Mouse (Mus musculus) ovary, adult 18-20 months (tissue): ENCODE data around the gene Hbb-y.
"Not testable (repeated sequence)": the region's sequence is repeated elsewhere in the genome, so short reads cannot be mapped to it uniquely, and the experiment has no call there.

Experiments used
- DNase-seq: peaks from one replicate; pipeline ENCODE4 v3.0.0; 2022; ENCODE audit warnings: low spot score, mixed read lengths

The Hbb-y gene

GRCm38 (mm10) chr7:103813152-103813551, 39.9 kb downstream of the Hbb-y start:
- DNase-seq: not testable (repeated sequence)

DNA sequence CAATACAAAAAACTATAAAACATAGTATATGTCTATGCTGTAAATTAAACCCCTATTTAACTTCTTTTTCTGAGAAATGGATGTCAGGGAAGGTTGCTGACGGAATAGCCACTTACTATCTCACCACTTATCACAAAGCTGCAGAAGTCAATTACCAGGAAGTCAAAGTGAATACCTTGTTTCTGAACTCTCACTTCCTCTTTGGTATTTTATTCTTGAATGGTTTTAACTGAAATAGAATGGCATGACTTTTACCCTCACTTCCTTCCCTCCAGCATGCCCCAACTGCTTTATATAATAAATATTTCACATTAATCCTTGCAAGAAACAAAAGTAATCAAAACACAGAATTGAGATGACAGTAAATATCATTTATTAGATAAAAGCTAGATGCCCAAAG, 40.8 kb downstream of the Hbb-y start:
- no peak for DNase-seq

- DNase-seq: no peak
These were observed 41.7 kb downstream of the Hbb-y start for GRCm38 (mm10) chr7:103811223-103811845.

DNA sequence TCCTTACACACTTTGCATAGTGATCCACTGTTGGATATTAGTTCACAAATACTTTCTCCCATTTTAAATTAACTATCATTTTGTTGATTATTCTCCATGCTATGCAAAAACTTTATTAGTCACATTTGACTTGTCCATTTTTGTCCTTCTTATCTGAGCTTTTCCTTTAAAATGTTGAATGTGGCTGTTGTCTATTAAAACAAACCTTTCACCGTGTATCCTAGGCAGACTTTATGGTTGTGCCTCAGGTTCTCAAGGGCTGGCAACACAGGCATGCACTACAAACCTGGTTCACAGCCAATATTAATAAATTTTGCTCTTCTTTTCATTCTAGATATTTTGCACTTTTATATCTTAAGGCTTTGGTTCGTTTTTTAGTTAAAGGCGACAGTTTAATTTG, 42.3 kb downstream of the Hbb-y start:
- DNase-seq: no peak

- DNase-seq: no peak
These were observed 42.7 kb downstream of the Hbb-y start for GRCm38 (mm10) chr7:103810296-103810695.

DNA sequence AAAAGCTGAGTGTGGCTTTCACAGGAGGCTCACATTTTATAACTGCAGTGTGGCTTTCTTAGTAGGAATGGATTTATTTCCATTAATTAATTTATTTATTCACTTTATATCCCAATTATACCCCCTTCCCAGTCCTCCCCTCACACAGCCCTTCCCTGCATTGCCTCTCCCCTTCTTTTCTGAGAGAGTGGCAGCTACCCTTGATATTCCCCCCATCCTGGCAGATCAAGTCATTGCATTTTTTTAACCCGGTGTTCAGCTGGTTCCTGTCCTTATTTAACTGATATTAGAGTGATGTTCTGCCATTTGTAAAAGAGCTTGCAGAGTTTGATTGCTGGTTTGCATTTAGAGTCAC, 43.2 kb downstream of the Hbb-y start:
- no peak for DNase-seq

DNA sequence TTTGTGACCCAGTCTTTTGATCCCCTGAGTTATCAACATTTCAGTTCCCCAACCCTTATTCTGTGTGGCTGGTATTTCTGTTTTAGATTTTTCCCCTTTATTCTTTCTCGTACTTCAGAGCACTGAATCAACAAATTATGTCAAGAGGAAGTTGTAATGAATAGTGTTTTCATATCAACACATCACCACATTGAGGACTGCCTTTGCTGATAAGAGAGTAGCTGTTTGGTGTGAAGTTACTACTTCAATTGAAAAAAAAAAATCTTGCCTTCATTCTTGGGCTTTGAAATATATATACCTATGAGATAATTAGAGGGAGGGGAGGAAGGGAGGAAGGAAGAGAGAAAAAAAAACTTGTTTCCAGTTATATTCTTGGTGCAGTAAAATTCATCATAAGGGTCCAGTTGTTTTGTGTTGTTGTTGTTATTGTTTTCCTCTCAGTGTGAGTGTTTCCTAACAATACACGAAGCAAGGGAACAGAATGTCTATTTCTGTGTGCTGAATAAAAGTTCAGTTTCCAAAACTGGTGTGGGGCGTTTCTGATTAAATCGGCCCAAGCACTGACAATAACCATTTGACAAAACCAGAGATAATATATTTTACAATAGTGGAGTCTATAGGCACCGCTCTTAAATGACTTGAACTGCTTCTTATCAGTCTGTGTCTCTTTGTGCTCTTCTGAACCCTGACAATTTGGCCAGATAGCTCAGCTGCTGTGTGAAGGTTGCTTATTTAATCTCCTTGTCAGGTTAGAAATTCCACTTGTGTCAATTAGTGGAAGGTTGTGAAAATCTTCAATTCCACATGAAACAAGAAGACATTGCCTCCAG, 43.8 kb downstream of the Hbb-y start:
- DNase-seq: no peak

GRCm38 (mm10) chr7:103808120-103808519, 44.9 kb downstream of the Hbb-y start:
- not testable (repeated sequence) for DNase-seq

- no peak for DNase-seq
These were observed 46.2 kb downstream of the Hbb-y start for GRCm38 (mm10) chr7:103806856-103807255.
